Mouse (Mus musculus) limb, embryonic 11.5 days (tissue): ENCODE measurements around the gene Cdh19. TPM values are rescaled to one million over a fixed set of nuclear protein-coding genes. Genes with fewer than 3 reads are reported as not detected.

ENCODE experiments used
- ATAC-seq: fragments of 200-750 bp; cut with Nextera tagmentation; 2 replicates; pipeline ENCODE4 v1.8.0; 2017; ENCODE audit warnings: low read depth; ENCODE audit not compliant: insufficient number of reproducible peaks, low FRiP score, low TSS enrichment
- DNase-seq: peaks from one replicate; pipeline ENCODE4 v3.0.0-alpha.2; 2015; ENCODE audit warnings: low spot score
- H3K27ac ChIP-seq: fragments of 300-500 bp; sonication (generic); replicated peaks from 2 replicates; pipeline ENCODE4 v1.5.1; 2014; ENCODE audit warnings: low read depth, mild to moderate bottlenecking, low read length
- H3K27me3 ChIP-seq: fragments of 300-500 bp; sonication (generic); 2 replicates; pipeline ENCODE4 v1.6.1; 2014; ENCODE audit warnings: mild to moderate bottlenecking, low read length, mixed read lengths; ENCODE audit not compliant: control insufficient read depth, insufficient read depth
- H3K36me3 ChIP-seq: fragments of 300-500 bp; sonication (generic); 2 replicates; pipeline ENCODE4 v1.6.1; 2014; ENCODE audit warnings: mild to moderate bottlenecking, low read length, moderate library complexity, mixed read lengths; ENCODE audit not compliant: control insufficient read depth, insufficient read depth
- H3K4me1 ChIP-seq: fragments of 300-500 bp; sonication (generic); 2 replicates; pipeline ENCODE4 v1.6.1; 2014; ENCODE audit warnings: low read length, mixed read lengths; ENCODE audit not compliant: control insufficient read depth, insufficient read depth
- H3K4me2 ChIP-seq: fragments of 300-500 bp; sonication (generic); 2 replicates; pipeline ENCODE4 v1.6.1; 2014; ENCODE audit warnings: low read depth, mild to moderate bottlenecking, moderate library complexity; ENCODE audit not compliant: severe bottlenecking
- H3K4me3 ChIP-seq: fragments of 300-500 bp; sonication (generic); 2 replicates; pipeline ENCODE4 v1.5.1; 2014; ENCODE audit warnings: low read depth, low read length
- H3K9ac ChIP-seq: fragments of 300-500 bp; sonication (generic); 2 replicates; pipeline ENCODE4 v1.6.1; 2014; ENCODE audit warnings: mild to moderate bottlenecking, low read length
- H3K9me3 ChIP-seq: fragments of 300-500 bp; sonication (generic); 2 replicates; pipeline ENCODE4 v1.6.1; 2016; ENCODE audit warnings: low read length; ENCODE audit not compliant: control insufficient read depth
- WGBS: fragments of 180-500 bp; shearing (Covaris S2); extraction: QIAGEN DNeasy Blood & Tissue Kit; methylation state at CpG from one replicate; pipeline ENCODE4 v1.1.7; 2014; 5-methylcytosine and 5-hydroxymethylcytosine counted together
- polyA plus RNA-seq: library from polyadenylated mRNA; unstranded; fragments of >200 nt; fragmentation: Nextera tagmentation; extraction: Ambion mirVana; gene quantifications from 2 replicates; pipeline ENCODE4 v1.2.1, GENCODE M21; 2014

Cdh19 gene
- 0.57 and 0.75 TPM in 2 replicates for polyA plus RNA-seq

DNA sequence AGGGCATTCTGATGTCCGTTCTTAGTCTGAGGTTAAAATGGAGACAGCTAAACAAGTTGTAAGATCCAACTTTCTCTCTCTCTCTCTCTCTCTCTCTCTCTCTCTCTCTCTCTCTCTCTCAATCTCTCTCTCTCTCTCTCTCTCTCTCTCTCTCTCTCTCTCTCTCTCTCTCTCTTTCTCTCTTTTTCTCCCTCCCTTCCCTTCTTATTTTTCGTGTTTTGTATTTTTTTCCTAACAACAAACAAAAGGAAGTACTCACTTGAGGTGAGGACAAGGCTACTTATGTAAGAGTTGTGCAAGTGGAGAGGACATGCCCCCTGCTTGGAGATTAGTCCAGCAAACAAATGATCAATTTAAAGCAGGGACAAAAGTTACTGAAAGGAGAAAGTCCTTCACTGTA, at the start of gene Cdh19:
Cdh19 (minus strand) TSS at position 101 of the 400 bp plus-strand sequence.
- ATAC-seq, result no peak
- H3K27me3 ChIP-seq, result no peaks in the 10 kb centered on the region
- DNase-seq, result no peak
- no peaks in the 10 kb centered on the region for H3K4me1 ChIP-seq
- WGBS, result 58% methylated on average over 2 of the region's 2 CpGs
- no peak within 1 kb of the TSS for H3K9ac ChIP-seq
- no peak within 1 kb of the TSS for H3K4me2 ChIP-seq
- H3K9me3 ChIP-seq, result no peaks in the 10 kb centered on the region
- H3K27ac ChIP-seq, result no peak within 1 kb of the TSS
- H3K36me3 ChIP-seq, result no peaks in the 10 kb centered on the region
- no peak within 1 kb of the TSS for H3K4me3 ChIP-seq

GRCm38 (mm10) chr1:111020434-111021060, 43.2 kb upstream of the Cdh19 start:
- 0 out of 2 replicates have a peak overlapping the region, but pooled peaks have one; percentile 36 for H3K27ac ChIP-seq
- H3K4me2 ChIP-seq, result no peak overlapping the region
- ATAC-seq, result peak; percentile 61; the same call in 1 of the 2 replicates
- H3K9me3 ChIP-seq, result no peaks in the 10 kb centered on the region
- WGBS, result 20% methylated on average over 3 of the region's 3 CpGs
- no peak overlapping the region for H3K9ac ChIP-seq
- no peaks in the 10 kb centered on the region for H3K4me1 ChIP-seq
- H3K4me3 ChIP-seq, result no peak overlapping the region
- DNase-seq, result peak; percentile 29
- H3K36me3 ChIP-seq, result no peaks in the 10 kb centered on the region
- H3K27me3 ChIP-seq, result no peaks in the 10 kb centered on the region

DNA sequence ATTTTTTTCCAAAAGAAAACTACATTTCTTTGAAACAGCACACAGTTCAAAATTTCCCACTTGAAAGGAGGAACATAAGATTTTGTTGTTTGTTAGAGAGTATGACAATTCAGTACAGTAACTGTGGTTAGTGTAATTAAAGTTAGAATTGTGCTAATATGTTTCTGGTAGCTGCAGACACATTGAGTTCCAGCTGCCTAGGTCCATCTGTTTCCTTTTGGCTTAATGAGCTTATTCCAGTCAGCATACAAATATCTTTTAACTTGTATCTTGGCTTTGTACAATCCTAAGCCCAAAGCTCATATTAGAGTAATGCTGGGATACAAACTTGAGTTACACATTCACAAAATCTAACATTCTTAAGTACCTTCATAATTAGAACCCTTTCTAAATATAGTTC, 40.3 kb upstream of the Cdh19 start:
- no peaks in the 10 kb centered on the region for H3K4me1 ChIP-seq
- no peaks in the 10 kb centered on the region for H3K36me3 ChIP-seq
- DNase-seq (no peak), ATAC-seq (no peak)
- no peak overlapping the region for H3K4me3 ChIP-seq
- H3K4me2 ChIP-seq, result no peak overlapping the region
- no peak overlapping the region for H3K9ac ChIP-seq
- no peaks in the 10 kb centered on the region for H3K9me3 ChIP-seq
- H3K27ac ChIP-seq, result no peak overlapping the region
- H3K27me3 ChIP-seq, result no peaks in the 10 kb centered on the region

- Histone ChIP-seq H3K27me3 (no peaks in the 10 kb centered on the region), H3K9me3 (no peaks in the 10 kb centered on the region), H3K4me2 (no peak overlapping the region), H3K4me3 (no peak overlapping the region), H3K9ac (no peak overlapping the region), H3K27ac (no peak overlapping the region), H3K4me1 (no peaks in the 10 kb centered on the region), H3K36me3 (no peaks in the 10 kb centered on the region)
- ATAC-seq (no peak), DNase-seq (no peak)
Measured at GRCm38 (mm10) chr1:110989824-110990223, 12.4 kb upstream of the Cdh19 start.

DNA sequence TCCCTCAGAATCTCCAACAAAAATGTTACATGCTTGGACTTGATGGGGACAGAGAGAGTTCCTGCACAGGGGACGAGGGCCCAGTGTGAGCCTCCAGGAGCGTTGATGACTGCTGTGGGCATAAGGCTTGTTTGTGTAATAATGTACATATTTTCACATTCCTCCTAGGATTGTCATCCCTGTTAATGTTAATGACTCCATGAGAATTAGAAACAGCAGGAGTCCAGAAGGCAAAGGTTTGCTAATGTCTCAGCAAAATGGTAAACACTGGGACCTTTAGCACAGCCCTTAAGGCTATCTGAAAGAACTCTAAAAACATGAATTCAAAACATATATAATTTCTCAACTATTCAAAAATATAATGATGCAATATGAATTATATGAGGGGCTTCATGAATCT, 8.2 kb downstream of the Cdh19 start:
- no peaks in the 10 kb centered on the region for H3K27me3 ChIP-seq
- DNase-seq, result no peak
- H3K27ac ChIP-seq, result no peak overlapping the region
- no peaks in the 10 kb centered on the region for H3K9me3 ChIP-seq
- 89% methylated on average over 2 of the region's 2 CpGs for WGBS
- H3K4me3 ChIP-seq, result no peak overlapping the region
- no peak for ATAC-seq
- H3K4me1 ChIP-seq, result no peaks in the 10 kb centered on the region
- H3K4me2 ChIP-seq, result no peak overlapping the region
- H3K36me3 ChIP-seq, result no peaks in the 10 kb centered on the region
- no peak overlapping the region for H3K9ac ChIP-seq

- H3K9ac ChIP-seq, result no peak overlapping the region
- no peak overlapping the region for H3K4me3 ChIP-seq
- H3K27ac ChIP-seq, result no peak overlapping the region
- H3K27me3 ChIP-seq, result no peaks in the 10 kb centered on the region
- no peak overlapping the region for H3K4me2 ChIP-seq
- ATAC-seq (no peak), DNase-seq (no peak)
- 82% methylated on average over 1 of the region's 1 CpGs for WGBS
- no peaks in the 10 kb centered on the region for H3K9me3 ChIP-seq
- no peaks in the 10 kb centered on the region for H3K4me1 ChIP-seq
- H3K36me3 ChIP-seq, result no peaks in the 10 kb centered on the region
Measured at GRCm38 (mm10) chr1:110909752-110910151, 67.6 kb downstream of the Cdh19 start.

- Histone ChIP-seq H3K27ac (no peak overlapping the region), H3K36me3 (no peaks in the 10 kb centered on the region), H3K9me3 (no peaks in the 10 kb centered on the region), H3K27me3 (no peaks in the 10 kb centered on the region), H3K9ac (no peak overlapping the region), H3K4me3 (no peak overlapping the region), H3K4me2 (no peak overlapping the region), H3K4me1 (no peaks in the 10 kb centered on the region)
- ATAC-seq (no peak), DNase-seq (no peak)
- 68% methylated on average over 1 of the region's 1 CpGs for WGBS
Measured at GRCm38 (mm10) chr1:110909218-110909617, 68.2 kb downstream of the Cdh19 start.

DNA sequence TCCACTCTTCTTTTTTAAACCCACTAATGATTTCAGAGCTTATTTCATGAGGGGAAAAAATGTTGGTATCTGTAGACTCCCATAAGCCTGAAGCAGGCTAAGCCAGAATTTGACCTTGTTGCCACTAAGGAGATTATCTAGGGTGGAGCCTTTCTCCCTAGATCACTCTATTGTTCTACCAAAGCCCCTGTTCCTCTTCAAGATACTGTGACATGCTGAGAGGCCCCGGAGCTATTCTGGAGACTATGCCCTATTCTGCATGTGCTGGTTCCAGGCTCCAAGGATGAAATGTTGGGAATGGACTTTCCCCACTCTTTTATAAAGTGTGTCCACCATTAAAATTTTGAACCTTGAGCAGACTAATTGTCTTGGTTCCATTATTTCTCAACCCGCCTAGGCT, 73.1 kb downstream of the Cdh19 start:
- Histone ChIP-seq H3K4me3 (no peak overlapping the region), H3K4me1 (no peaks in the 10 kb centered on the region), H3K4me2 (no peak overlapping the region), H3K9me3 (no peaks in the 10 kb centered on the region), H3K36me3 (no peaks in the 10 kb centered on the region), H3K9ac (no peak overlapping the region), H3K27ac (no peak overlapping the region), H3K27me3 (no peaks in the 10 kb centered on the region)
- 98% methylated on average over 2 of the region's 2 CpGs for WGBS
- ATAC-seq (no peak), DNase-seq (no peak)
